Mouse (Mus musculus) midbrain, postnatal 0 days (tissue): ENCODE data around the gene Slc22a17. TPM values are rescaled to one million over a fixed set of nuclear protein-coding genes. Genes with fewer than 3 reads are reported as not detected.
A peak's percentile ranks its signal among the peaks of the same experiment; 100 is the strongest.
"Not testable (repeated sequence)": the region's sequence is repeated elsewhere in the genome, so short reads cannot be mapped to it uniquely, and the experiment has no call there.

Experiments
- ATAC-seq: fragments of 200-750 bp; cut with Nextera tagmentation; 2 replicates; pipeline ENCODE4 v1.8.0; 2017; ENCODE audit warnings: moderate number of reproducible peaks, mild to moderate bottlenecking, moderate TSS enrichment, moderate library complexity; ENCODE audit not compliant: low FRiP score
- DNase-seq: peaks from one replicate; pipeline ENCODE4 v3.0.0-alpha.2; 2015; ENCODE audit warnings: low spot score
- H3K27ac ChIP-seq: fragments of 300-500 bp; sonication (generic); 2 replicates; pipeline ENCODE4 v1.5.1; 2014; ENCODE audit warnings: low read depth, mild to moderate bottlenecking, low read length, mixed read lengths
- H3K27me3 ChIP-seq: fragments of 300-500 bp; sonication (generic); 2 replicates; pipeline ENCODE4 v1.6.1; 2014; ENCODE audit warnings: low read length, control low read depth, mixed read lengths; ENCODE audit not compliant: insufficient read depth
- H3K36me3 ChIP-seq: fragments of 300-500 bp; sonication (generic); 2 replicates; pipeline ENCODE4 v1.6.1; 2014; ENCODE audit warnings: low read length, control low read depth, mixed read lengths; ENCODE audit not compliant: insufficient read depth
- H3K4me1 ChIP-seq: fragments of 300-500 bp; sonication (generic); 2 replicates; pipeline ENCODE4 v1.6.1; 2014; ENCODE audit warnings: mild to moderate bottlenecking, control low read depth, antibody characterized with exemption, low read length, mixed read lengths; ENCODE audit not compliant: insufficient read depth
- H3K4me2 ChIP-seq: fragments of 300-500 bp; sonication (generic); 2 replicates; pipeline ENCODE4 v1.6.1; 2014; ENCODE audit warnings: low read depth, mild to moderate bottlenecking, low read length, mixed read lengths; ENCODE audit not compliant: poor library complexity, severe bottlenecking
- H3K4me3 ChIP-seq: fragments of 300-500 bp; sonication (generic); 2 replicates; pipeline ENCODE4 v1.5.1; 2014; ENCODE audit warnings: low read depth, mild to moderate bottlenecking, low read length, moderate library complexity
- H3K9ac ChIP-seq: fragments of 300-500 bp; sonication (generic); replicated peaks from 2 replicates; pipeline ENCODE4 v1.6.1; 2014; ENCODE audit warnings: mild to moderate bottlenecking, low read length, moderate library complexity, mixed read lengths; ENCODE audit not compliant: poor library complexity, severe bottlenecking
- H3K9me3 ChIP-seq: fragments of 300-500 bp; sonication (generic); 2 replicates; pipeline ENCODE4 v1.6.1; 2016; ENCODE audit warnings: low read length, control low read depth
- CTCF ChIP-seq: IDR thresholded peaks from 2 replicates; pipeline ENCODE4 v1.5.1; 2016; ENCODE audit warnings: antibody characterized with exemption, mild to moderate bottlenecking
- WGBS: fragments of 180-500 bp; shearing (Covaris S2); extraction: QIAGEN DNeasy Blood & Tissue Kit; methylation state at CpG from one replicate; pipeline ENCODE4 v1.1.7; 2014; 5-methylcytosine and 5-hydroxymethylcytosine counted together
- polyA plus RNA-seq: library from polyadenylated mRNA; unstranded; fragments of >200 nt; fragmentation: Nextera tagmentation; extraction: Ambion mirVana; gene quantifications from 2 replicates; pipeline ENCODE4 v1.2.1, GENCODE M21; 2015
- total RNA-seq: library from RNA; depleted of rRNA; stranded (reverse); fragments of >200 nt; gene quantifications from 2 replicates; pipeline ENCODE4 v1.2.3, GENCODE M21; 2014; rRNA removed

Gene Slc22a17
- 495 and 558 TPM in 2 replicates for total RNA-seq
- 345 TPM in 2 replicates for polyA plus RNA-seq

GRCm38 (mm10) chr14:54912886-54913285, at the start of gene Slc22a17:
Gene Slc22a17, minus strand, starts transcription at chr14:54913132.
- Histone ChIP-seq H3K4me2 (peak within 1 kb of the TSS; percentile 96), H3K27ac (peak within 1 kb of the TSS; percentile 97), H3K9ac (peak within 1 kb of the TSS; percentile 98), H3K9me3 (no peaks in the 10 kb centered on the region), H3K36me3 (peaks cover 24% of the 10 kb centered on the region), H3K4me3 (peak within 1 kb of the TSS; percentile 94), H3K27me3 (no peaks in the 10 kb centered on the region), H3K4me1 (0 out of 2 replicates have a peak, but pooled peaks cover 4% of the 10 kb centered on the region)
- WGBS: under 1% methylated on average over 24 of the region's 28 CpGs
- TF ChIP-seq CTCF: peak; percentile 21; the same call in 1 of the 2 replicates
- peak; percentile 94 for DNase-seq
- peak; percentile 93 for ATAC-seq

- no peak for ATAC-seq
- 85% methylated on average over 7 of the region's 7 CpGs for WGBS
- no peaks in the 10 kb centered on the region for H3K36me3 ChIP-seq
Measured at GRCm38 (mm10) chr14:54962714-54963113, 49.8 kb upstream of the Slc22a17 start.

GRCm38 (mm10) chr14:54961487-54961886, 48.6 kb upstream of the Slc22a17 start:
- 84% methylated on average over 5 of the region's 5 CpGs for WGBS
- H3K27ac ChIP-seq: no peak overlapping the region

More at GRCm38 (mm10) chr14:54962714-54963113, 49.8 kb upstream of the Slc22a17 start:
- no peaks in the 10 kb centered on the region for H3K27me3 ChIP-seq
- H3K4me1 ChIP-seq: no peaks in the 10 kb centered on the region
- H3K27ac ChIP-seq: no peak overlapping the region
- H3K9me3 ChIP-seq: no peaks in the 10 kb centered on the region
- H3K4me2 ChIP-seq: no peak overlapping the region
- no peak overlapping the region for H3K9ac ChIP-seq
- no peak for TF ChIP-seq CTCF
- no peak for DNase-seq
- H3K4me3 ChIP-seq: no peak overlapping the region

GRCm38 (mm10) chr14:54960769-54961168, 47.8 kb upstream of the Slc22a17 start:
- 64% methylated on average over 10 of the region's 10 CpGs for WGBS
- Histone ChIP-seq H3K9me3 (no peaks in the 10 kb centered on the region), H3K36me3 (no peaks in the 10 kb centered on the region), H3K9ac (no peak overlapping the region), H3K27ac (no peak overlapping the region), H3K27me3 (no peaks in the 10 kb centered on the region), H3K4me2 (no peak overlapping the region), H3K4me3 (no peak overlapping the region), H3K4me1 (no peaks in the 10 kb centered on the region)
- TF ChIP-seq CTCF: no peak
- ATAC-seq: no peak
- DNase-seq: no peak

More at GRCm38 (mm10) chr14:54961487-54961886, 48.6 kb upstream of the Slc22a17 start:
- H3K4me3 ChIP-seq: no peak overlapping the region
- no peak for TF ChIP-seq CTCF
- no peaks in the 10 kb centered on the region for H3K36me3 ChIP-seq
- ATAC-seq (no peak), DNase-seq (no peak)
- no peak overlapping the region for H3K9ac ChIP-seq
- H3K9me3 ChIP-seq: no peaks in the 10 kb centered on the region
- H3K27me3 ChIP-seq: no peaks in the 10 kb centered on the region
- H3K4me2 ChIP-seq: no peak overlapping the region
- H3K4me1 ChIP-seq: no peaks in the 10 kb centered on the region

GRCm38 (mm10) chr14:54959853-54960613, 47.1 kb upstream of the Slc22a17 start:
- H3K36me3 ChIP-seq, H3K9me3 ChIP-seq, H3K27ac ChIP-seq, ATAC-seq, H3K9ac ChIP-seq, H3K4me3 ChIP-seq, H3K4me2 ChIP-seq, H3K27me3 ChIP-seq, DNase-seq, H3K4me1 ChIP-seq: not testable (repeated sequence)
- 93% methylated on average over 12 of the region's 12 CpGs for WGBS

GRCm38 (mm10) chr14:54959197-54959596, 46.3 kb upstream of the Slc22a17 start:
- H3K4me1 ChIP-seq: no peaks in the 10 kb centered on the region
- no peak overlapping the region for H3K9ac ChIP-seq
- ATAC-seq: no peak
- DNase-seq: no peak
- WGBS: 96% methylated on average over 3 of the region's 3 CpGs
- no peaks in the 10 kb centered on the region for H3K36me3 ChIP-seq
- no peak overlapping the region for H3K4me3 ChIP-seq
- no peak overlapping the region for H3K4me2 ChIP-seq
- no peak overlapping the region for H3K27ac ChIP-seq
- TF ChIP-seq CTCF: no peak
- H3K27me3 ChIP-seq: no peaks in the 10 kb centered on the region
- H3K9me3 ChIP-seq: no peaks in the 10 kb centered on the region
